Mouse (Mus musculus) cerebellum, adult 2 months (tissue): ENCODE measurements at regions not wholly inside any gene's neighbourhood (a gene's known extent, or its start where the extent isn't known, plus 50 kb on each side); places are given as distances from the start of the nearest gene placed in this dataset.

Source experiments
- CTCF ChIP-seq: fragments of 200-500 bp; IDR thresholded peaks from 2 replicates; pipeline ENCODE4 v1.5.1; 2011; ENCODE audit warnings: low read depth, mild to moderate bottlenecking, control low read depth, low read length, moderate library complexity, borderline replicate concordance; ENCODE audit not compliant: insufficient read depth
- POLR2A ChIP-seq: fragments of 200-500 bp; IDR thresholded peaks from 2 replicates; pipeline ENCODE4 v1.6.1; 2011; ENCODE audit warnings: low read length, control low read depth, borderline replicate concordance; ENCODE audit not compliant: insufficient read depth

- TF ChIP-seq POLR2A (no peak), CTCF (no peak)
These were observed 131.3 kb upstream of the Dnajc1 start for GRCm38 (mm10) chr2:18523911-18524310.
